Mouse (Mus musculus) heart, adult 2 months (tissue): ENCODE data around the gene Socs2. TPM values are rescaled to one million over a fixed set of nuclear protein-coding genes. Genes with fewer than 3 reads are reported as not detected.

Experiments used
- DNase-seq, 2 experiments: peaks; one replicate each; pipeline ENCODE4 v3.0.0; 2021
- H3K27ac ChIP-seq: fragments of 200-600 bp; 2 replicates; pipeline ENCODE4 v1.8.1; 2022
- H3K27me3 ChIP-seq: fragments of 200-500 bp; 2 replicates; pipeline ENCODE4 v1.6.1; 2012; ENCODE audit warnings: mild to moderate bottlenecking, low read length, inconsistent platforms, mixed read lengths; ENCODE audit not compliant: control insufficient read depth, insufficient read depth
- H3K36me3 ChIP-seq: fragments of 200-500 bp; 2 replicates; pipeline ENCODE4 v1.6.1; 2012; ENCODE audit warnings: low read length, inconsistent platforms; ENCODE audit not compliant: control insufficient read depth, insufficient read depth
- H3K4me1 ChIP-seq: fragments of 200-500 bp; 2 replicates; pipeline ENCODE4 v1.6.1; 2011; ENCODE audit warnings: low read length; ENCODE audit not compliant: control insufficient read depth, insufficient read depth
- H3K4me3 ChIP-seq: fragments of 200-600 bp; 2 replicates; pipeline ENCODE4 v1.8.1; 2022
- H3K79me2 ChIP-seq: fragments of 200-500 bp; replicated peaks from 2 replicates; pipeline ENCODE4 v1.6.1; 2012; ENCODE audit warnings: mild to moderate bottlenecking, inconsistent platforms, low read length, moderate library complexity, mixed read lengths; ENCODE audit not compliant: control insufficient read depth, insufficient read depth
- H3K9ac ChIP-seq: fragments of 200-500 bp; 2 replicates; pipeline ENCODE4 v1.6.1; 2012; ENCODE audit warnings: low read depth, mild to moderate bottlenecking, control low read depth, inconsistent platforms, low read length, mixed read lengths
- CTCF ChIP-seq: fragments of 200-600 bp; IDR thresholded peaks from 2 replicates; pipeline ENCODE4 v1.8.1; 2022; ENCODE audit warnings: antibody characterized with exemption, mild to moderate bottlenecking, moderate library complexity
- EP300 ChIP-seq: fragments of 200-500 bp; IDR thresholded peaks from 2 replicates; pipeline ENCODE4 v1.6.1; 2011; ENCODE audit warnings: low read depth, low read length, control low read depth; ENCODE audit not compliant: insufficient read depth
- POLR2A ChIP-seq: fragments of 200-500 bp; IDR thresholded peaks from 2 replicates; pipeline ENCODE4 v1.6.1; 2011; ENCODE audit warnings: mild to moderate bottlenecking, low read depth, low read length, control low read depth; ENCODE audit not compliant: insufficient read depth
- WGBS: fragments of 180-500 bp; shearing (Covaris S2); methylation state at CpG from one replicate; pipeline ENCODE4 v1.1.7; 2018; 5-methylcytosine and 5-hydroxymethylcytosine counted together
- intact Hi-C: fragments of 180-260 bp; cut with DNase I; formaldehyde crosslinking; loops from one replicate; pipeline ENCODE4 v1.15.1; 2025
- polyA plus RNA-seq: library from polyadenylated mRNA; depleted of rRNA; stranded (reverse); fragments of >200 nt; gene quantifications from 2 replicates; pipeline ENCODE4 v1.2.3, GENCODE M21; 2012
- total RNA-seq, 2 experiments: library from RNA; stranded (reverse); gene quantifications; 2 replicates each; pipeline ENCODE4 v1.2.3; 2021

The Socs2 gene
- total and polyA plus RNA-seq, 3 experiments: 30.5 to 62.4 (median 49.9) TPM

- TF ChIP-seq CTCF (no peak), EP300 (no peak), POLR2A (no peak)
- no peak for DNase-seq
- peaks cover 4% of the 10 kb centered on the region for H3K36me3 ChIP-seq
- no peaks in the 10 kb centered on the region for H3K79me2 ChIP-seq
- no peaks in the 10 kb centered on the region for H3K27me3 ChIP-seq
- WGBS: 97% methylated on average over 6 of the region's 6 CpGs
- H3K9ac ChIP-seq: no peak overlapping the region
- H3K4me3 ChIP-seq: no peak overlapping the region
- intact Hi-C loops: loop anchor here (5.0 kb wide), 1 partner anchor 49 kb away; no protein-coding TSS in a partner anchor
- no peak overlapping the region for H3K27ac ChIP-seq
- H3K4me1 ChIP-seq: peaks cover 7% of the 10 kb centered on the region
Measured at GRCm38 (mm10) chr10:95386527-95386926, 30.5 kb downstream of the Socs2 start.

DNA sequence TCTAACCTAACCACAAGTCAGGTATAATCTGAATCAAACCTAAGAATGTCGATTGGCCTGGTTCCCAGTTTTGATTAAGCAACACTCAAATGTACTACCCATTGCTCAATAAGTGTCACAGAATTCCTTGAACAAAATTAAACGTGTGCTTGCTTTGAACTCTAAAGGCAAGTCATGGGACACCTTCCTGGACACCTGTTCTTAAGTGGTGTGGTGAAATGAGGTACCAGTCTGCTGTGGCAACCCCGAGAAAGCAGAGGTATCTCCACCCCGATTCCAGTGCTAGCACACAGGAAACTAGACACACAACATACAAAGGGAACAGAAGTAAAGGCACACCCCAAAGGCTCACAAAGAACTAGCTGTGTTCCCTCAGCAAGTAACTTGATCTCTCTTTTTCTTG lies 31.2 kb downstream of the Socs2 start:
- Histone ChIP-seq H3K9ac (no peak overlapping the region), H3K4me3 (no peak overlapping the region), H3K79me2 (no peaks in the 10 kb centered on the region), H3K27ac (no peak overlapping the region), H3K27me3 (no peaks in the 10 kb centered on the region), H3K4me1 (peaks cover 7% of the 10 kb centered on the region), H3K36me3 (peaks cover 4% of the 10 kb centered on the region)
- 46% methylated on average over 4 of the region's 4 CpGs for WGBS
- intact Hi-C loops: loop anchor here (5.0 kb wide), 1 partner anchor 49 kb away; no protein-coding TSS in a partner anchor
- DNase-seq: no peak
- TF ChIP-seq EP300 (no peak), POLR2A (no peak), CTCF (no peak)

DNA sequence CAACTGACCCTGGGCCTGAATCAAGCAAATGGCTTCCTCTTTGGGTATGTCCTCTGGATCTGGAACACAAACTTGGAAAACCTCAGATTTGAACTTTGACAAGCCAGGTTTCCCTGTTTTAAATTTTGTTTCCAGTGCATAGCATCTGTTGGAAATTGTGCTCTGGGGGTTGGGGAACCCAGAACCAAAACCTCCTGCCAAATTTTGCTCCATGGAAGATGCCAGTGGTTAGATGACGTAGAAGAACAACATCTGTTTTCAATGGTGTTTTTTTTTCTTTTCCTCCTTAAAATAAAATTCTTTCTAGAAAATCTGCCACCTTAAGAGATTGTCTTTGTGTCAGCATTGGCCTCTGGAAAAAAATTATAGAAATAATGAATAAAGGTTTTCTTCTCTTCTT lies 31.9 kb downstream of the Socs2 start:
- H3K4me1 ChIP-seq: peaks cover 7% of the 10 kb centered on the region
- no peak for DNase-seq
- intact Hi-C loops: loop anchor here (5.0 kb wide), 1 partner anchor 48 kb away; no protein-coding TSS in a partner anchor
- H3K79me2 ChIP-seq: no peaks in the 10 kb centered on the region
- H3K36me3 ChIP-seq: peaks cover 4% of the 10 kb centered on the region
- H3K9ac ChIP-seq: no peak overlapping the region
- no peak for TF ChIP-seq EP300
- no peak for TF ChIP-seq POLR2A
- TF ChIP-seq CTCF: no peak
- no peaks in the 10 kb centered on the region for H3K27me3 ChIP-seq
- H3K27ac ChIP-seq: no peak overlapping the region
- 80% methylated on average over 1 of the region's 1 CpGs for WGBS
- no peak overlapping the region for H3K4me3 ChIP-seq

DNA sequence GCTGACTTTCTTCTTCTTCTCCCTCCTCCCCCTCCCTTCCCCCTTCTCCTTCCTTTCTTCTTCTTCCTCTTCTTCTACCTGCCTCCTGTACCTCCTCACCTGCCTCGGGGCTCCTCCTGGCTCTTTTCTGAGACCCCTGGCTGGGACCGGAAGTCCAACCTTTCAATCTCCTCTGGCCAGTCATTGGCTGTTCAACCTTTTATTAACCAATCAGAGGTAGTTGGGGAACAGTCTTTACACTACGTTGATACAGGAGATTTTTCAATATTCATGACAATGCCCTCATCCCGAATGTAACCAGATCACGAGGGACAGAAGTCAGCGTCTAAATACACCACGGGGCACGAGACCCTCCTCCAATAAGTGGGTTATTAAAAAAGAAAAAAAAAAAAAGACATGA lies 32.5 kb downstream of the Socs2 start:
- no peak overlapping the region for H3K4me3 ChIP-seq
- no peaks in the 10 kb centered on the region for H3K27me3 ChIP-seq
- H3K27ac ChIP-seq: no peak overlapping the region
- H3K9ac ChIP-seq: no peak overlapping the region
- H3K36me3 ChIP-seq: peaks cover 3% of the 10 kb centered on the region
- TF ChIP-seq CTCF (no peak), POLR2A (no peak), EP300 (no peak)
- 89% methylated on average over 8 of the region's 8 CpGs for WGBS
- peaks cover 7% of the 10 kb centered on the region for H3K4me1 ChIP-seq
- intact Hi-C loops: no loop called here
- DNase-seq: no peak
- H3K79me2 ChIP-seq: no peaks in the 10 kb centered on the region

- Histone ChIP-seq H3K4me3 (no peak overlapping the region), H3K36me3 (no peaks in the 10 kb centered on the region), H3K79me2 (no peaks in the 10 kb centered on the region), H3K4me1 (no peaks in the 10 kb centered on the region), H3K27ac (no peak overlapping the region), H3K27me3 (no peaks in the 10 kb centered on the region), H3K9ac (no peak overlapping the region)
- TF ChIP-seq EP300 (no peak), POLR2A (no peak), CTCF (no peak)
- intact Hi-C loops: no loop called here
- 88% methylated on average over 6 of the region's 6 CpGs for WGBS
- DNase-seq: no peak
Measured at GRCm38 (mm10) chr10:95373340-95373739, 43.6 kb downstream of the Socs2 start.

DNA sequence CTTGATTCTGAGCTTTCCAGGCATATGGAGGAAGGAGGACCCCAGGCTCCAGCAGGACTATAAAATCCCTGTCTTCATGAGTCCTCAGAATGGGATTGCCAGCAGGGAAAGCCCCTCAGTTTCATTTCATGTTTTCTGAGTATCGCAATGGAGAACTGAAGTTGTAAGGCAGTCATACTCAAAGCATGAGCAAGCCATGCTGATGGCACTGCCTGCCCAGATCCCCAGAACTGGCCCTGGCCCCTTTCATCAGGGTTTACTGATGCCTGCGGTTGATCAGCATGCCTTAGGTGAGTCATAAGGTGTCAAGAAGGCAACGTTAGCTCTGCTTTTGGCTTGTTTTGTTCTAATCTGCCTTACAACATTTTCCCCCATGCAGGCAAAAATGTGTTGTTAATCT lies 45.0 kb downstream of the Socs2 start:
- no peak overlapping the region for H3K4me3 ChIP-seq
- no peak overlapping the region for H3K27ac ChIP-seq
- no peaks in the 10 kb centered on the region for H3K4me1 ChIP-seq
- no peak for TF ChIP-seq POLR2A
- no peak for TF ChIP-seq CTCF
- TF ChIP-seq EP300: no peak
- DNase-seq: no peak
- H3K79me2 ChIP-seq: no peaks in the 10 kb centered on the region
- no peak overlapping the region for H3K9ac ChIP-seq
- 80% methylated on average over 3 of the region's 3 CpGs for WGBS
- no peaks in the 10 kb centered on the region for H3K27me3 ChIP-seq
- no peaks in the 10 kb centered on the region for H3K36me3 ChIP-seq
- intact Hi-C loops: no loop called here
